Mouse (Mus musculus): Measurements from ENCODE around the gene Btn1a1.

The Btn1a1 gene

GRCm38 (mm10) chr13:23465600-23466109 lies at the start of gene Btn1a1:
Gene Btn1a1 (minus strand): TSS chr13:23465901.
- in situ Hi-C loops (cut with MboI; ENCODE audit: low pct_unique_long_range_greater_than_20kb in 1 of 2, low sequenced_read_pairs in 2 of 2, unreplicated experiment in 1 of 2): no loop called here

DNA sequence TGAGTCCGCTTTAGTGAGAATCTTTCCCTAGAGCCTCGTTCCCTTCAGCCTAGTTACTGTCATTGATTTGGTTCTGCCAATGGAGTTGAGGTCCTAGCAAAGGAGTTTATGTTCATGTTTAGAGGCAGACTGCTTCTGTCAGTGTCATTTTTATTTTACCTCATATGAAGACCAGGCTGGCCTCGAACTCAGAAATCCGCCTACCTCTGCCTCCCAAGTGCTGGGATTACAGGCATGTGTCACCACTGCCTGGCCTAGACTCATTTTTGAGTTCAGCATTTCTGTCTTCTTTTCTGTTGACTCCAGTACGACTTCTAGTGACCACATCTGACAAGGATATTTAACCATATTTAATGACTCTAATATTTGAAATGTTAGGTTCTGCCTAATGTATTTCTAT lies 49.6 kb upstream of the Btn1a1 start:
- in situ Hi-C loops (cut with MboI; ENCODE audit: low pct_unique_long_range_greater_than_20kb in 1 of 2, low sequenced_read_pairs in 2 of 2, unreplicated experiment in 1 of 2): loop anchor here (5.0 to 25.0 kb wide), 3 partner anchors 88 to 1478 kb away; partner anchors contain the start of genes Hist1h2ag (in 1 of the 2), Hist1h2ah (in 1 of the 2), Hist1h2bj (in 1 of the 2) and Hist1h2bk (in 1 of the 2)

DNA sequence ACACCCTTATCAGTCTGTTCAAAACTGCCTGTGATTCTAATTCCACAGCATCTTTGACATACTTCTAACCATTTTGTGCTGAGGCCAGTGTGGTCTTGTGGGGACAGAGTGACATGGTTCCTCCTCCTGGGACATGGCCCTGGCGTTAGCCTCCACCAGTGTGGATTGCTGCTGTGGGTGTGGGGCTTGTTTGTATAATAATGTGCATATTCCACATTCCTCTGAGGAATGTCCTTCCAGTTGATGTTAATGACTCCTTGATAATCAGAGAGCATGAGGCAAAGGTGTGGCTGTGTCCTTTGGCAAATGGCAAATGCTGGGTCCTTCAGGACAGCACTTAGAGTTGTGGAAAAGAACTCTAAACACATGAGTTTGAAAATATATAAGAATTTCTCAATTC lies 47.8 kb upstream of the Btn1a1 start:
- in situ Hi-C loops (cut with MboI; ENCODE audit: low pct_unique_long_range_greater_than_20kb in 1 of 2, low sequenced_read_pairs in 2 of 2, unreplicated experiment in 1 of 2): loop anchor here (10.0 to 25.0 kb wide), 2 partner anchors 209 to 1476 kb away; partner anchors contain the start of genes Hist1h2ag (in 1 of the 2), Hist1h2ah (in 1 of the 2), Hist1h2bj (in 1 of the 2) and Hist1h2bk (in 1 of the 2)

DNA sequence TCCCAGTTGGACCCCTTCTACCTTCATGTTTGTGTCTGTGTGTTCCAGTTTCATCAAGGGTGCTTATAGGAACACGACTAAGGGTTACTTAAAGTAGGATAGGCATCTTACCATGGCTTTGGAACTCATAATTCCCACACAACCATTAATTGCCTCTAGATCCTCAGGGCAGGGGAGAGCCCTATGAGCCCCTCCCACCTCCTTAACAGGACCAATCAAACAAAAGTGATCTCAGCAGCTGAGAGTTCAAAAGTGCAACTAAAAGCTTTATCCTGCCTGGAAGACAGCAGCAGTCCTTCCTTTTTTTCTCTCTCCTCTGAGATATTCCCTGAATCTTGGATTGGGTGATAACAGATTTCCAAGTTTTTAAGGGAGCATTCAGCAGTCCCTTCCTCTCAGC lies 44.4 kb upstream of the Btn1a1 start:
- in situ Hi-C loops (cut with MboI; ENCODE audit: low pct_unique_long_range_greater_than_20kb in 1 of 2, low sequenced_read_pairs in 2 of 2, unreplicated experiment in 1 of 2): loop anchor here (10.0 to 25.0 kb wide), 2 partner anchors 205 to 1473 kb away; partner anchors contain the start of genes Hist1h2ag (in 1 of the 2), Hist1h2ah (in 1 of the 2), Hist1h2bj (in 1 of the 2) and Hist1h2bk (in 1 of the 2)

DNA sequence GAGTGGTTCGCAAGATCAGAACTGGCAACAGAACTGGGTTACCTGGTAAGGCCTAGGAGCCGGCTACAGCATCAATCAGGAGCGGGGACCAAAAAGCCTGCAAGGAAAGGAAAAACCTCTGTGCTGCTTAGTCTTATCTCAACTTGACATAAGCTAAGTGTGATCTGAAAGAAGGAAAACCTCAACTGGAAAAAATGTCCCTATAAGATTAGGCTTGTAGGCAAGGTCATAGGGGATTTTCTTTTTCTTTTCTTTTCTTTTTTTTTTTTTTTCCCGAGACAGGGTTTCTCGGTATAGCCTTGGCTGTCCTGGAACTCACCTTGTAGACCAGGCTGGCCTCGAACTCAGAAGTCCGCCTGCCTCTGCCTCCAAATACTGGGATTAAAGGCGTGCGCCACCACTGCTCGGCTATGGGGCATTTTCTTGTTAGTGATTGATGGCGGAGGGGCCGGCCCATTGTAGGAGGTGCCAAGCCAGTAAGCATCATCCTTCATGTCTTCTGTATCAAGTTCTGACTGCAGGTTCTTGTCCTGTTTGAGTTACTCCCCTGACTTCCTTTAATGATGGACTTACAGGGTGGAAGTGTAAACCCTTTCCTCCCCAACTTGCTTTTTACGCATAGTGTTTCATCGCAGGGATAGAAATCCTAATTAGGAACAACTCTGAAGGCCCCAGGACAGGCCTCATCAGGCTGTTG lies 41.3 kb upstream of the Btn1a1 start:
- in situ Hi-C loops (cut with MboI; ENCODE audit: low pct_unique_long_range_greater_than_20kb in 1 of 2, low sequenced_read_pairs in 2 of 2, unreplicated experiment in 1 of 2): loop anchor here (10.0 to 25.0 kb wide), 3 partner anchors 52 to 1582 kb away; partner anchors contain the start of genes Hist1h2ag (in 1 of the 2), Hist1h2ah (in 1 of the 2), Hist1h2bj (in 1 of the 2) and Hist1h2bk (in 1 of the 2)

- in situ Hi-C loops (cut with MboI; ENCODE audit: low pct_unique_long_range_greater_than_20kb in 1 of 2, low sequenced_read_pairs in 2 of 2, unreplicated experiment in 1 of 2): loop anchor here (10.0 to 25.0 kb wide), 3 partner anchors 52 to 1582 kb away; partner anchors contain the start of genes Hist1h2ag (in 1 of the 2), Hist1h2ah (in 1 of the 2), Hist1h2bj (in 1 of the 2) and Hist1h2bk (in 1 of the 2)
Measured at GRCm38 (mm10) chr13:23506351-23506750, 40.6 kb upstream of the Btn1a1 start.

GRCm38 (mm10) chr13:23505662-23506345 lies 40.1 kb upstream of the Btn1a1 start:
- in situ Hi-C loops (cut with MboI; ENCODE audit: low pct_unique_long_range_greater_than_20kb in 1 of 2, low sequenced_read_pairs in 2 of 2, unreplicated experiment in 1 of 2): loop anchor here (10.0 to 25.0 kb wide), 3 partner anchors 51 to 1581 kb away; partner anchors contain the start of genes Hist1h2ag (in 1 of the 2), Hist1h2ah (in 1 of the 2), Hist1h2bj (in 1 of the 2) and Hist1h2bk (in 1 of the 2)

DNA sequence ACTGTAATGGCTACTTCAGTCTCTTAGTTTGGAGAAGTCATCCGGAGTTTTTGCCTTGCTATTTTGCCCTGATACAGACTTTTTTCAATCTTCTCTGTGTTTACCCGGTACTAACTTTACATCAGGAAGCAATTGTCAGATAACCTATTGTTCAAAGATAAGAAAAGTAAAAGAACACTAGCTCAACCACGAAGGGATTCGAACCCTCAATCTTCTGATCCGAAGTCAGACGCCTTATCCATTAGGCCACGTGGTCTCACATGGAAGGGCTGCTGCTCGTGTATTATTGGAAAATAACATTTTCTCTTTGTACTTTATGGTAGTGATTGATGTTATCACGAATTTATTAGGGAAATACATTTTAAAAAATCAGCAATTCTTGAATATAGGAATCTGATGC lies 38.1 kb upstream of the Btn1a1 start:
- in situ Hi-C loops (cut with MboI; ENCODE audit: low pct_unique_long_range_greater_than_20kb in 1 of 2, low sequenced_read_pairs in 2 of 2, unreplicated experiment in 1 of 2): loop anchor here (10.0 to 25.0 kb wide), 3 partner anchors 49 to 1579 kb away; partner anchors contain the start of genes Hist1h2ag (in 1 of the 2), Hist1h2ah (in 1 of the 2), Hist1h2bj (in 1 of the 2) and Hist1h2bk (in 1 of the 2)

DNA sequence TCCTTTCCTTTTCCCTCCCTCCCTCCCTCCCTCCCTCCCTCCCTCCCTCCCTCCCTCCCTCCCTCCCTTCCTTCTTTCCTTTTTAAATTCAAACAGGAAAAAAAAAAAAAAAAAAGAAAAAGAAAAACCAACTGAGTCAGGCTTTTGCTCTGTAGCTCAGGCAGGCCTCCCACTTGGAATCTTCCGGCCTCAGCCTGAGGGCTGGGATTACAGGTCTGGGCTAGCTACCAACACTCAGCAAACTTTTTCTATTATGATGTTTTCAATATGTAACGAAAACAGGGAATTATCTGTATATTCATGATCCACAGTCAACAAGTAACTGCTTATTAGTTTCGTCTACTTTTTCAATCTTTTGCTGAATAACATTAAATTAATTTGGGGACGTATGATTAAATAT lies 37.2 kb upstream of the Btn1a1 start:
- in situ Hi-C loops (cut with MboI; ENCODE audit: low pct_unique_long_range_greater_than_20kb in 1 of 2, low sequenced_read_pairs in 2 of 2, unreplicated experiment in 1 of 2): loop anchor here (10.0 to 25.0 kb wide), 3 partner anchors 48 to 1578 kb away; partner anchors contain the start of genes Hist1h2ag (in 1 of the 2), Hist1h2ah (in 1 of the 2), Hist1h2bj (in 1 of the 2) and Hist1h2bk (in 1 of the 2)

GRCm38 (mm10) chr13:23502031-23502567 lies 36.4 kb upstream of the Btn1a1 start:
- in situ Hi-C loops (cut with MboI; ENCODE audit: low pct_unique_long_range_greater_than_20kb in 1 of 2, low sequenced_read_pairs in 2 of 2, unreplicated experiment in 1 of 2): loop anchor here (10.0 to 25.0 kb wide), 3 partner anchors 47 to 1577 kb away; partner anchors contain the start of genes Hist1h2ag (in 1 of the 2), Hist1h2ah (in 1 of the 2), Hist1h2bj (in 1 of the 2) and Hist1h2bk (in 1 of the 2)

DNA sequence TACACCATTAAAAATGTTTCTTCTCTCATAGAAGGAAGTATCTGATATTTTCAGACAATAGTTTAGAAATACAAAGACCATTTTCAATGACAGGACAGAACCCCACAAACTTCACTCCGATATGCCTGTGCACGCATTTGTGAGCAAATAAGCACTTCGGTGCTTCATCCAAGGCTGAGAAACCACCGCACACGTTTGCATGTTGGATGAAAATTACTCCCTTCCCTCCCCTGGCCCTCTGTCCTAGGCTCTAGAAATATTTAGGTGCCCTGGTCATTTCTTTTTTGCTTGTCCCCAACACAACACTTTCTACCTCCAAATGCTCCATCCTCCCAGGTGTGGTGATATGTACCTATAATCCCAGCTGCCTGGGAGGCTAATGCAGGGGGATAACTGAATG lies 35.8 kb upstream of the Btn1a1 start:
- in situ Hi-C loops (cut with MboI; ENCODE audit: low pct_unique_long_range_greater_than_20kb in 1 of 2, low sequenced_read_pairs in 2 of 2, unreplicated experiment in 1 of 2): loop anchor here (10.0 to 25.0 kb wide), 3 partner anchors 47 to 1577 kb away; partner anchors contain the start of genes Hist1h2ag (in 1 of the 2), Hist1h2ah (in 1 of the 2), Hist1h2bj (in 1 of the 2) and Hist1h2bk (in 1 of the 2)

DNA sequence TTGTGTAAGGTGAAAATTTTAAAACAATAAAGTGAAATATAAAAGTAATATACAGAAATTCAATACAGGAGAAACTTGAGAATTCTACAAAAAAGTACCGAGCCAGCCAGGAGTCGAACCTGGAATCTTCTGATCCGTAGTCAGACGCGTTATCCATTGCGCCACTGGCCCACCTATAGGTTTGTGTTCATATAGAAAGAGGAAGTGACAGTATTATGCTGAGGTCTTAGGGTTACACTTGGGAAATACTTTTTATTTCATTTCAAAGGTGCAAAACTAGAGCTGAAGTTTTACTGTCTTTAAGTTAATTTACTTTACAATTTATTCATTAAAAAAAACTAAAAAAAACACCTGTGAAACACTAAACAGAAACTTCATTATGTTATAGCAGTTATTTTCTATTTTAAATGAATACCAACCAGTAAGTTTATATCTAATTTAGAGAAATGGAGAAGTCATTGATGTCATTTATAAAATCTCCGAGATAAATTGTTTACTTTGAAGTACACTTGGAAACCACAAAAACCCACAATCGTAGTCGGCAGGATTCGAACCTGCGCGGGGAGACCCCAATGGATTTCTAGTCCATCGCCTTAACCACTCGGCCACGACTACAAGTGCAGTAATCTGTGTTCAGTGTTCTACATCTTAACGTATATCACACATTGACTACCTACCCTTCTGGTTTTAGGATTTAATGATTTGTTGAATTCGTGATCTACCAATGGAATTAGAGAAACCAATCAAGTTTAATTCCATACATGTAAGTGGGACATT lies 34.9 kb upstream of the Btn1a1 start:
- in situ Hi-C loops (cut with MboI; ENCODE audit: low pct_unique_long_range_greater_than_20kb in 1 of 2, low sequenced_read_pairs in 2 of 2, unreplicated experiment in 1 of 2): loop anchor here (10.0 to 25.0 kb wide), 3 partner anchors 46 to 1576 kb away; partner anchors contain the start of genes Hist1h2ag (in 1 of the 2), Hist1h2ah (in 1 of the 2), Hist1h2bj (in 1 of the 2) and Hist1h2bk (in 1 of the 2)

- in situ Hi-C loops (cut with MboI; ENCODE audit: low pct_unique_long_range_greater_than_20kb in 1 of 2, low sequenced_read_pairs in 2 of 2, unreplicated experiment in 1 of 2): loop anchor here (10.0 to 25.0 kb wide), 3 partner anchors 45 to 1575 kb away; partner anchors contain the start of genes Hist1h2ag (in 1 of the 2), Hist1h2ah (in 1 of the 2), Hist1h2bj (in 1 of the 2) and Hist1h2bk (in 1 of the 2)
Measured at GRCm38 (mm10) chr13:23499943-23500342, 34.2 kb upstream of the Btn1a1 start.

DNA sequence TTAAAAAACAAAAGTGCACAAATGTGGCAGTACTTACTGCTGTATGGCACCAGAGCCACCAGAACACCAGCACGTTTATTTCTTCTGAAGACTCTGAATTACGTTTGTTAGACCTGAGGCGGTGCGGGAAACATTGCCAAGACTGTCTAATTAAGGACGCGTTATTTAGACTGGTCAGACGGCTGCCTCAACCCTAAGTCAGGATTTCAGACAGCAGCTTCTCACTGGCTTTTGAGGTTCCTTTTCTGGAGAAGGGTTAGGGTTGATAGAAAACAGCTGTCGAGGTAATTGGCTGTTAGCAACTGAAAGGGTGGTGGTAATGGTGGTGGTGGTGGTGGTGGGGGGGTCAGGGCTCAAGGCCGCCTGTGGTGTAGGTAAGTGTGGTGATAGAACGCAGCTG lies 33.0 kb upstream of the Btn1a1 start:
- in situ Hi-C loops (cut with MboI; ENCODE audit: low pct_unique_long_range_greater_than_20kb in 1 of 2, low sequenced_read_pairs in 2 of 2, unreplicated experiment in 1 of 2): no loop called here

DNA sequence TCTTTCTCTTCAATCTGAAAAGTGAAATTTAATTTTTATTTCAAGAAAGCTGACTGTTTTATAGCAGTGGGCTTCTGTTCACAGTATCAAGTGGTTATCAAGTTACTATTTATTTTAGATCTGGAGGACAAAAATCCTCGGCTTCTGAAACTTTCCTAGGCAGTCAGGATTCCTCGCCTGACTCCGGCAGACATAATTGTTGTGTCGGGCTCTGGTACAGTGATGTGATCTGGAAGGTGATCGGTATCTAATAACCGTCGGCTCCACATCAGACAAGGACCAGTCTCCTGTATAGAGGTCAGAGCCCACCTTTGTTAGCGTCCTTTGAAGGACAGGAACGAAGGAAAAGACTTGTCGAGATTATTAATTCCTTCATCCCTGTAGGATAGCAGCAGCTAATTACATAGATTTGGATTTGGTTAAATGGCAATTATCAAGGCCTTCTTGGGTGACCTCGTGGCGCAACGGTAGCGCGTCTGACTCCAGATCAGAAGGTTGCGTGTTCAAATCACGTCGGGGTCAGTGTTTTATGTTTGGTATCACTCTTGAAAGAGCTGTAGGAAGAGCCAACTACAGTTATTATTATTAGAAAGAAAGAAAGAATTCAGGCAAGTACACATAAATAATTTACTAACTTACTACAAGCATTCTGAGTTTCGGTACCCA lies 32.1 kb upstream of the Btn1a1 start:
- in situ Hi-C loops (cut with MboI; ENCODE audit: low pct_unique_long_range_greater_than_20kb in 1 of 2, low sequenced_read_pairs in 2 of 2, unreplicated experiment in 1 of 2): no loop called here

DNA sequence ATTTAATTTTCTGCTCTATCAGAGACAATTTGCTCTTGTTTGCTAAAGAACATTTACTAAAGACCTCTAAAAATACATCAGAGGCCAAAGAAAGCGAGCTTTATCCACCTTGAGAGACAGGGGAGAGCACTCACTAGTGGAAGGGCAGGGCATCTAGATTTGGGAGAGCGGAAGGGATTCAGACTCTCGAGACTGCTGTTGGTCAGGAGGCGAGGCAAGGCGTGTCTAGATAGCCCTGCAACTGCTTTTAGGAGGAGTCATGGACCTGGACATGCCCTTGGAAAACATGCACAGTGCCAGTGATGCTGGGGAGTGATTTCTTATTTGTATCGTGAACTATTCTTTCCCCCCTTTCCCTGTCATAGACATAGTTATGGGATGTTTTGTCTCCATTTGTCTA lies 29.8 kb upstream of the Btn1a1 start:
- in situ Hi-C loops (cut with MboI; ENCODE audit: low pct_unique_long_range_greater_than_20kb in 1 of 2, low sequenced_read_pairs in 2 of 2, unreplicated experiment in 1 of 2): no loop called here
